Mouse (Mus musculus) left cerebral cortex, postnatal 14 days (tissue): ENCODE data around the gene Mmp14. TPM values are rescaled to one million over a fixed set of nuclear protein-coding genes. Genes with fewer than 3 reads are reported as not detected.

Experiments
- DNase-seq, 2 experiments: peaks; one replicate each; pipeline ENCODE4 v3.0.0; 2021 to 2022; ENCODE audit warnings: low spot score in 2 of 2, mixed read lengths in 1 of 2
- intact Hi-C: fragments of 180-260 bp; cut with DNase I; formaldehyde crosslinking; loops from one replicate; pipeline ENCODE4 v1.15.1; 2025
- total RNA-seq, 2 experiments: library from RNA; stranded (reverse); gene quantifications; 2 replicates each; pipeline ENCODE4 v1.2.3; 2021

Mmp14 gene
- total RNA-seq, 2 experiments from 2014 or later, result 19.0 to 22.0 TPM

- no peak for DNase-seq
- intact Hi-C loops, result loop anchor here (5.0 to 10.0 kb wide), 3 partner anchors 45 to 347 kb away; no protein-coding TSS in a partner anchor
Observed at GRCm38 (mm10) chr14:54412000-54412576, 19.3 kb upstream of the Mmp14 start.

GRCm38 (mm10) chr14:54412629-54413170 is 18.7 kb upstream of the Mmp14 start:
- DNase-seq, result peak; percentile 50 to 69
- intact Hi-C loops, result loop anchor here (5.0 to 10.0 kb wide), 3 partner anchors 45 to 348 kb away; no protein-coding TSS in a partner anchor

- DNase-seq, result no peak
- intact Hi-C loops, result loop anchor here (5.0 to 10.0 kb wide), 3 partner anchors 47 to 349 kb away; no protein-coding TSS in a partner anchor
Observed at GRCm38 (mm10) chr14:54413877-54414700, 17.3 kb upstream of the Mmp14 start.

GRCm38 (mm10) chr14:54415241-54416020 is 16.0 kb upstream of the Mmp14 start:
- no peak for DNase-seq
- intact Hi-C loops, result loop anchor here (10.0 kb wide), 1 partner anchor 351 kb away; no protein-coding TSS in a partner anchor

- DNase-seq, result no peak
- intact Hi-C loops, result loop anchor here (10.0 kb wide), 1 partner anchor 352 kb away; no protein-coding TSS in a partner anchor
Observed at GRCm38 (mm10) chr14:54416229-54416775, 15.1 kb upstream of the Mmp14 start.

GRCm38 (mm10) chr14:54416830-54417229 is 14.6 kb upstream of the Mmp14 start:
- DNase-seq, result no peak
- intact Hi-C loops, result loop anchor here (10.0 kb wide), 1 partner anchor 352 kb away; no protein-coding TSS in a partner anchor

GRCm38 (mm10) chr14:54417623-54418081 is 13.8 kb upstream of the Mmp14 start, which contains the start of gene Slc7a7:
TSS of gene Slc7a7 (minus strand) at chr14:54417780.
- intact Hi-C loops, result loop anchor here (10.0 kb wide), 1 partner anchor 353 kb away; no protein-coding TSS in a partner anchor
- no peak for DNase-seq

- no peak for DNase-seq
- intact Hi-C loops, result no loop called here
Observed at GRCm38 (mm10) chr14:54421014-54421413, 10.4 kb upstream of the Mmp14 start.

- intact Hi-C loops, result no loop called here
- no peak for DNase-seq
Observed at GRCm38 (mm10) chr14:54423406-54423805, 8.0 kb upstream of the Mmp14 start.

GRCm38 (mm10) chr14:54424634-54425033 is 6.8 kb upstream of the Mmp14 start:
- DNase-seq, result no peak
- intact Hi-C loops, result no loop called here

- intact Hi-C loops, result no loop called here
- DNase-seq, result no peak
Observed at GRCm38 (mm10) chr14:54425540-54425939, 5.9 kb upstream of the Mmp14 start.

GRCm38 (mm10) chr14:54426003-54426688 is 5.3 kb upstream of the Mmp14 start:
- intact Hi-C loops, result no loop called here
- DNase-seq, result no peak

- DNase-seq, result peak; percentile 91
Observed at GRCm38 (mm10) chr14:54426689-54427398, 4.6 kb upstream of the Mmp14 start, which contains the start of gene Mrpl52. TSS of gene Mrpl52 (plus strand) at chr14:54426909.

GRCm38 (mm10) chr14:54427696-54428095 is 3.7 kb upstream of the Mmp14 start:
- DNase-seq, result no peak
- intact Hi-C loops, result no loop called here

More at GRCm38 (mm10) chr14:54426689-54427398, 4.6 kb upstream of the Mmp14 start, which contains the start of gene Mrpl52:
- intact Hi-C loops, result no loop called here

GRCm38 (mm10) chr14:54428421-54428820 is 3.0 kb upstream of the Mmp14 start:
- intact Hi-C loops, result no loop called here
- no peak for DNase-seq

- intact Hi-C loops, result no loop called here
- DNase-seq, result no peak
Observed at GRCm38 (mm10) chr14:54429332-54430093, 1.9 kb upstream of the Mmp14 start.
